Mouse (Mus musculus) NIH3T3 (cell line): ENCODE data around the gene Hoxa6.

Experiments used
- DNase-seq: peaks from one replicate; pipeline ENCODE4 v3.0.0-alpha.2; 2012; ENCODE audit warnings: low read depth

The Hoxa6 gene

DNA sequence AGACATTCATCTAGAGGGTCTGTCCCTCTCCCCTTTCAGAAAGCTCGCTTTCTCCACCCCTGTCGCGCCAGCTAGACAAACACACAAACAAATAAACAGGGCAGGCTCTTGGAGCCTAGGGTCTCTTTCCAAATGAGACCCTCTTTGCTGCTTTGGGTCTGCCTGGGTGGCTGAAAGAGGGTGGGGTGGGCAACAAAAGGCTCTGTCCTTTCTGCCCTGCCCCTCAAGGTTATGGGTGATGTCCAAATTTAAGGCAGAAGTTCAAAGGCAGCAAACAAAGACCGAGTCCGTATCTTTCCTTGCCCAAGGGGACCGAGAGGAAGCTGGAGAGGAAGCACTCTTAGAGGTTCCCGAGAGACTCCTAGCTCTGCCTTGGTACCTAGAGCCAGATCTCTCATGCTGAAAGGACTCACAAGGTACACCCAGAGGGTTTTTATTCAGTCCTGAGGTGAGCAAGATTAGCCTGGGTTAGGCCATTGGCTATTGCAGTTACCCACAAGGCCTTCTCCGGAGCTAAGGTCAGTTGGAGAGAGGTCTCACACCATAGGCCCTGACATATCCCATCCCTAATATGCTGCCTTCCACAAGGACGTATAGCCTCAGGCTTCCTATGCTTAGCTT, 32.6 kb upstream of the Hoxa6 start:
- DNase-seq = no peak

DNA sequence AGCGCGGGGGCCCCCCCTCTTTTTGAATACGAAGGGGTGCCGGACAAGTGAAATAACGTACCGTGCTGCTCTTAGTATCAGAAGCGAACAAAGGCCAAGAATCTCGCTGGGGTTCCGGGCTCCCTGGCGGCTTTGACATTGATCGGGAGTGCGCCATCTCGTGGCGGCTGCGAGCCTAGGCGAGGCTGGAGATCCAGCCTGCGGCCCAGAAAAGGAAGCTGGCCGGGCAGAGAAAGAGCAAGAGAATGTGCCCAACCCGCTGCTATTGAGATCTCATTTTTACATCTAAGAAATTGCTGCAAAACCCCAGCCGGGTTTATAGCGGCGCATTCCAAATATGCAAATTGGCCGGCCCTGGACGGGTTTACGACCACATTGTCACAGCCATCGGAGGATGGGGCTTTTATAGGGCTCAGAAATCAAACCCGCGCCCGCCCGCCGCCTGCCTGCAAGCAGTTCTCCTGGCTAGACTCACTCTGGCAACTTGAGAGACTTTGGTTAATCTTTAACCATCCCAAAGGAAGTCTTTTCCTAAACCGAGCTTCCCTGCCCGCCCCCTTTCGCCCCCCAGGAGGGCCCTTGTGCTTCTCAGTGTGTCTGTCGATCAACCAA, 32.0 kb upstream of the Hoxa6 start, which contains the start of gene Hoxa10:
Gene Hoxa10 (minus strand): TSS at position 466 of the 612 bp plus-strand sequence.
- peak; percentile 78 for DNase-seq

DNA sequence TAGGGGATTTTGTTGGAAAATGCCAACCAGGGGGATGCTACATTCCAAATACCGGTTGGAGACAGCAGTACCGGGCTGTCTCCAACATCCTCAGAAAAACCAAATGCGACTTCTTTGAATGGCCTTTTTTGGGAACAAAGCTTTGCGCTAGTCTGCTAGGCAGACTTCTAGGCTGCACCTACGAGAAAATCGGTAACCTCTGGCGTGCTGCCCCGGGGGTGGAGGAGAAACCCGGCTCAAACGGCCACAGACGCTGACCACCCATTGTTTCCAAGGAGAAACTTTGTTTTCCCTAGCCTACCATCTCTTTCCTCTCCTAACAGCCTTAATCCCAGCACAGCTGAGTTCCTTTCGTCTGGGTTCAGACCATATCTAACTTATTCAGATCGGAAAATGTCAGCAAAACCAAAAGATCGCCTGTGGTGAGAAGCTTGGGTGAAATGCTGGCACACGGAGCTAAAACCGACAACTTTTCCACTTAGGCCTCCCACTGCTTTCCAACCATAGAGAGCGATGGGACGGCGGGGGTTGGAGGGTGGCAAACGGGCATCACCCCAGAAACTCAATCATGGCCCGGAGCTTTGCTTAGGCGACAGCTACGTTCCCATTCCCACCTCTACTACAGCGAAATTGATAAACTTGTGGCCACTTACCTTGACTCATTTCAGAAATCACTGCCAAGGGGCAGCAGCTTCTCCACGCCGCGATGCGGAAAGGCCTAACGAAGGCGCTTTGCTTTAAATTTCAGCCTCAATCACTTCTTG, 31.3 kb upstream of the Hoxa6 start:
- no peak for DNase-seq

DNA sequence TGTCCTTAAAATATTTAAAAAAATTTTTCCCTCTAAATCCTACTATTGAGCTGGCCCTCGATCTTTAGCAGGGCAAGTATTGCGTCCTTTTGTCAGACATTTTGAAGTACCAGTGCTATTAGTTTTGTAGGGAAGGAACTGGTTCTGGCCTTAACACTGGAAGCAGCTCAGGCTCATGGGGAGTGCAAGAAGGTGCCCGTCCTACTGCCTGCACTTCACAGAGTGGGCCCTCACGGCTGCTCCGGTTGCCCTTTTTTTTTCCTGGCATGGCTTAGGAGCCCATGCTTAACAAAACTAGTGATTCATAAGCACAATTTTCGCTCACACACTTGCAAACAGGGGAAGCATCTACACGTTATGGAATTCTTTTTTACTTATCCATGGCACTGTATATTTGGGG, 30.5 kb upstream of the Hoxa6 start:
- no peak for DNase-seq

GRCm38 (mm10) chr6:52238155-52238545, 29.6 kb upstream of the Hoxa6 start:
- no peak for DNase-seq

DNA sequence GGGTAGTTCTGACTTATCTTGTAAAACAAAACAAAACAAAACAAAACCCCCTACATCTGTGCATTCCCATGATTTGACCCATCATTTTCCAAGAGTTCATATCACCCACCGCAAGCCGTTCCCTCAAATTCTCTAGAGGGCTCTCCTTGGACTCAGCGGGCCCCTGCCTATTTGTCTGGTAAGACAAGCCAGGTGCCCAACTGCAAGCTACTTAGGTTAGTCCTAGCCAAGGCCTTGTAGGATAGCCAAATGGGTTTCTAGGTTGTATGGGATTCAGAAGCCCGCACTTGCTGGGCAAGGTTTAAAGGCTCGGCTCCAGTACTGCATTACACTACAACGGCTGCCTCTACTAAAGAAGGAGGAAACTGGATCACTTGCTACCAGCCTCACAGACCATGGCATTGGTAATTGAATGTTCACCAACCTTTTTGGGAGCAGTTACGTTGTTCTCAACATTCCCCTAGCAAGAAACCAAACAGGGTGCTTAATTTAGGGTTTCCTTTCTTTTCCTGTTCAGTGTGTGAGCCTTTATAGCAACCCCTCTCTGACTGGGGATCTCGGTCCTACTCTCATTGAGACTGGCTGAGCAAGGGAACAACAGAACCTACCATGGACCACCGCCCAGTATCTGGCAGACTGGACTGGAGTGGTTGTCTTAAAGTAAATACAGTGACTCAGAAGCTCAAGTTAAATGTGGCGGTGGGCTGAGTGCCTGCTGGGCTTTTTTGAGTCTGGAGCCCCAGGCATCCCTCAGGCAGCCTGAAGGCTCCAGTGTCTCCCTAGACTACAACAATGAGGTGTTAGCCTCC, 29.0 kb upstream of the Hoxa6 start:
- DNase-seq = no peak

DNA sequence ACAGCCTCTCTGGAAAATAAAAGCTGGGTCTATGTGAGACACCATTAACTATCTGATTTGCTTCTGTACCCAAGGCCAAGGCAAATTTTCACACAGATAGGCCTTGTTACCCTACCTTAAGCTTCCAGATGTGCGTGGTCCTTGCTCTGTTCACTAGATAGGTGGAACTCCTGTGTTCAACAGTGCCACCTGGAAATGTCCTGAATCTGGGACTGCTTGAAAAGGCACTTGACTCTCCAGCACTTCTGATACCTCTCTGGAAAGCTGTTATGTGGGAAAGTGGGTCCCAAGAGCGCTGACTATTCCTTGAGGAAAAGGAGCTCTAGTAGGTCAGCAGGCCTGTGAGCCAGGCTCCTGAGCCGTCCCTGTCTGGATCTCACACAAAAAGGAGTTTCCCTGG, 28.3 kb upstream of the Hoxa6 start:
- no peak for DNase-seq

GRCm38 (mm10) chr6:52235866-52236265, 27.3 kb upstream of the Hoxa6 start:
- no peak for DNase-seq

DNA sequence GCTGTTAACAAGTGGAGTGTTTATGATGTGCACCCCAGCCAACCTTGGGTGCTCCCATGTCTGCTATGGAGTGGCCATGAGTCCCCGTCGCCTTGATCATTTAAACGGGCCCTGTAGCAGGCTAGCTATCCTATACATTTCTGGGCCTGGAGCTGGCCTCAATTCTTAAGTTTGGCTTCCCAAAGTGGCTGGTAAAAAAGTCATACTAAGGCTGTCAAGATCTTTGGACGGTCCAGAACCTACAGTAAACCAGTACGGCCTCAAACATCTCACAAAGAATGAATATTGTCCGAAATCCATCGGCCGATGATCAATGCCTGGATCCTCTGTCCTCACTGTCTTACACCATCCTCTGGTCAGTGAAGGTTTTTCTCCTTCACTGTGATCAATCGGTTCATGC, 26.7 kb upstream of the Hoxa6 start:
- DNase-seq = no peak

GRCm38 (mm10) chr6:52234428-52235140, 26.1 kb upstream of the Hoxa6 start:
- DNase-seq = no peak

- DNase-seq = no peak
Measured at GRCm38 (mm10) chr6:52233546-52234427, 25.3 kb upstream of the Hoxa6 start.

DNA sequence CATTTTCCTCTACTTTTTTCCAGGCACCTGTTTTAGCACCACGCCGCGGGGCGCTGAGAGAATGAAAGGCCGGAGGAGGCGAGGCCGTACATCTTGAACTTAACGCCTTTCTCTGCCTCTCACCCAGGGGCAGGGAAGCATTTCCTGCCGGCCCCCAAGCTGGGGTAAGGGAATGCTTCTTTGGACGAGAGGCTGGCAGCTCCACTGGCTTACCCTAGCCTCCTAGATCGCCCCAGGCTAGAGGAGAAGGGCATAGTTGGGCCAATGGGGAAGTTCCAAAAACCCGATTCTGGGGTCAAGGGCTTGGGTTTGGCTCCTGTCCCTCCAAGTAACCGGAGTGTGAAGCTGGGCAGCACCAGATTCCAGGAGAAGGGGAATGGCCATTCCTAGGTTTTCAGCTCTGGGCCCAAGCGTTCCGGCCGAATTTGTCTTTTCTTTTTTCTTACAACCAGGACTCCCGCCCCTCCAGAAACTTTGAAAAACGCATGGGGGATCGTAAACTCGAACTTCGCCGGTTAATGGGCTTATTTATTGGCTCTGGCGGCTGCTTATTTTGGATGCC, 24.5 kb upstream of the Hoxa6 start:
- DNase-seq = no peak

- no peak for DNase-seq
Measured at GRCm38 (mm10) chr6:52232568-52232965, 24.0 kb upstream of the Hoxa6 start.

DNA sequence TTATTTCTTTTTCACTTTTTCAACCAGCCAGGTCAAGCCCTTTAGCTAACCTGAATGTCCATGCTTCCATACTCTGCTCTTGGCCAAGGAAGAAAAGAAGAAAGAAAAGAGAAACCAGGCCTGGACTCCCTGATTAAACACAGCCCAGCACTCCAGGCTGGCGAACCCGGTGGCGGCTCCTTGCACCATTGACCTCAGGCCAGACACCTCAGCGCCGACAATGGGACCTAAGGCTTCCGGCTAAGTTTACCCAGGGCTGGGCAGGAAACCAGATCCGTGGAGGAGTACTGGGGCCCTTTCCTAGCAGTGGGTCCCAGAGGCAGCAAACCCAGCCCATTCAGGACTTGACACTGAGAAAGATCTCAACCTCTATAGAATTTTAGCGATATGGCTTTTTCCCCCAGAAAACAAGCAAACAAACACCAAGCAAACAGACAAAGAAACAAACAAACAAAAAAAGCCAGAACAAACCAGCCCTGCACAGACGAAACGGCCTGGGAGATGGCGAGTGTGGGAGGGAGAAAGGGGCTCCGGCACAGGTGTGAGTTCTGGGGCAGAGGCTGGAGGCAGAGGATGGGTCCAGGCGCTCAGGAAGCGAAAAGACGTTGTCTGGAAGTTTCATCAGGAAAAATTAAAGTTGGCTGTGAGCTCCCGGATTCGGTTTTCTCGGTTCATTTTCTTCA, 23.5 kb upstream of the Hoxa6 start:
- no peak for DNase-seq

DNA sequence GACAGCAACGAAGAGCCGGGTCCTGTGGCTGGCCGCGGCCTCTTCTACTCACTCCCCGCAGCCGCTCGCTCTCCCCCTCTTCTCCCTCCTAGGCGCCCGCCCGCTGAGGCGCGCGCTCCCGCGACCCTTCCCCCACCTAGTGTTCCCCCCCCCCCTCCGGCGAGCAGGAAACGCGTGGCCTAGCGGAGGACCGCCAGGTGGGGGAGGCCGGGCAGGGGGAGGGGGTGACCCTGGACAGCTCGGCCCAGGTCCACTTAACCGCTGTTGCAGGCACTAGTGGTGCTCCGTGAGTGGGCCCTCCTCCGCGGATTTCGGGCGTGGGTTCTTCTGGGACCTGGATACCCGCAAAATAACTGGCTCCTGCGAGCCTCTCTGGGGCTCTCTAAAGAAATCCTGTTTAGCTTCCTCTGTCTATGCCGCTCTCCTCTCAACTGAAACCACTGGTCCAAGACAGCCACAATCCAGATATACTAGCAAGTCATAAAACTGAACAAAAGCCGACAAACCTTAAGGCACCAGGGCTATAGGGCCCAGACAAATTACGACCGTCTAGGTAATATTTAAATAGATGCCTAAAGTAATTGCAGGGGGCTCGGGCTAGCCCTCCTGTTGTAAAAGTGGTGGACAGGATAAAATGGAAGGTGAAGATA, 22.1 kb upstream of the Hoxa6 start, which contains the start of gene Hoxa9:
Gene Hoxa9 (minus strand): TSS at position 574 of the 650 bp plus-strand sequence.
- DNase-seq = no peak

DNA sequence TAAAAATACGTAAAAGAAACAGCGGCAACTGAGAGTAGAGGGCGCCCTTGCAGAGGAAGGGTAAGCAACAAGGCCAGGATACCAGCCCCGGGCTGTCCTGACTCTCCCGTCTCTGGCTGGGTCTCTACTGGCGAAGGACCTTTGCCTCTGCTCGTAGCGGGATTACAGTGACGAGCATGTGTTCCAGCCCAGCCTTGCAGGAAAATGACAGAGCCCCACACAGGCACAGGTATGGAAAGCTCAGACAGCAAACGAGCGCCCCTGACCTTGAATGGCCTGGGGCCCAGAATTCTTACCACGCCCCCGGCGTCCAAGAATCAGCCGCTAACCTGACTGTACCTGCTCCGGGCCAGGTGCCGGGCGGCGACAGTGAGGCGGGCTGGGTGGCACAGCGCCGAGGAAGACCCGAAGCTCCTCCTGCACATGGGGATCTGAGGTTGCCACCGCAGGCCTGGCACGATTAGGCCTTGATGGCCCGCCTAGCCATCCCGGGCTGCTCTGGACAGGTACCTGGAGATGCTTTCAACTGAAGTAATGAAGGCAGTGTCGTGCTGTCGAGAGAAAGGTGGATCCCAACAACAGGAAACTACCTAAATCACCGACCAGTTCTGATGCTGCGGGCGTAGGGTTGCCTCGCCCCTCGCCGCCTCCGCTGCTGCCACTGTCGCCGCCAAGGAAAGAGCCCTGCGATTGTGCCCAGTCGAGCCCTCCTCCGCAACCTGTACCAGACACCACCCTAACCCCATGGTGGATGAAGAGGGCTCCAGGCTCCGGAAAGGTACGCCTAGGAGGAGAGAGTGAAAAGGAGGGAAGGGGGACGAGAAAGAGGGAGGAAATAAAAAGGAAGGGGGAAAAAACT, 21.3 kb upstream of the Hoxa6 start:
- DNase-seq = no peak

DNA sequence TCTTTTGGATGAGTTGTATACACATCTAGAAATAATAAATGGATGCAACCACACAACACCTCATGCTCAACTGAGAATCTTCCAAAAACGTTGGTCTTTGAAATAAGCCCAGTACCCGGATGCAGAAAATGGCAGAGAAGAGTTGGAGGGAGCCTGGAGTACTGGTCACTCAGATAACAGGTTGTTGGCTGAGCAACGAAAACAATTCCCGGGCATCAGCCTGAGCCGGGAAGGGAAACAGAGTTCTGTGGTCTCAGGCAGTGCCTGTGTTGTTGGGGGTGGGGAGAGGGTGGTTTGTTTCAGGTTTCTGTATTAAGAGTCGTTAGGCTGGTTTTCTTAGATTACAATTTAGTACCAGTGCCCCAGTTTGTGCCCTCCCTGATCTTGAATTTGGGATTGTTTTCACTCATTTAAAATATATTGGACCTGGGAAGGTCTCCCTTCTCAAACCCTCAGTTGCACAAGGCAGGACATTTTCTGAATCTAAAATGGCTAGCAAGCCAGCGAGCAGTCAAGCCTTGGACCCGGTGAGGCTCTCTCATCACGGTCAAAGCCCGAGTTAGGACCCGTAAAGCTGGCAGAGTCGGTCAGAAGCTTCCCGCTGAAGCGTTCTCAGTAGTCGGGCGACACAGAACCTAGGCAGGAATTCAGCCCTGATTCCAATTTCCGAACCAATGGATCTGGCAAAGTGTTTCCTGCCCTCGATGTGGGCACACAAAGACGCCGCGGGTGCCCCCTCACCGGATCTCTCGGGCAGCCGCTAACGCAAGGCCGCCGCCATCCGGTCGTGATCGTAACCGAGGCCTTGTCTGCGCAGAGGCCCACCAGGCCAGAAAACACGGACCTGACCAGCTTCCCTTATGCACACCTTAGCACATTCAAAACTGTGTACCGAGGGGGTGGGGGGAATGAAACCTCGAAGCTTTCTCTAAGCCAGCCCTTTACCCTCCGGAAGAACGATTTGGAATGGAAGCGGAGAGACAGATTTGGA, 20.2 kb upstream of the Hoxa6 start:
- DNase-seq = no peak
